Mouse (Mus musculus): ENCODE measurements around the gene Olfr461.
"Not testable (repeated sequence)": the region's sequence is repeated elsewhere in the genome, so short reads cannot be mapped to it uniquely, and the experiment has no call there.

Olfr461 gene

DNA sequence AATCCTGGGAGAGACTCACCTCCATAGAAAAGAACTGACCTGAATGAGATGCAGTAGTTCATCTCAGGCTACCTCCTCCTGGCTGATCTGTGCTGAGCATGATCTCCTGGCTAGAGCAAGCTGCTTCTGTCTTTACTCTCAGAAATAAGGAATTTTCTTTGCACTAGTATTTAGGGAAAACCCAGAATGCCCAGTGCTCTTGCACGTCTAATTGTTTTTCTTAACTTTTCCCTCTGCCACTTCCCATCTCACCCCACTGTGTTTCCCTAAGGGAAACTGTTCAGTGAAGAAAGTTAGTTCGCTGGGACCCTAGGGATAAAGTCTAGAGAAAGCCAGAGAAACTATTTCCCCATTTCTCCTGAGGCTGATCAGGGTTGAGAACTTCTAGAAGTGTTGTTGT is at the start of gene Olfr461:
Gene Olfr461 (minus strand): TSS at position 101 of the 400 bp plus-strand sequence.
- no peaks in the 10 kb centered on the region for H3K36me3 ChIP-seq (ENCODE audit: control insufficient read depth, insufficient read depth, low read length, poor library complexity, severe bottlenecking)
- no peak for DNase-seq (ENCODE audit: low read depth, low spot score)
- no peaks in the 10 kb centered on the region for H3K27me3 ChIP-seq (ENCODE audit: control insufficient read depth, insufficient read depth, low read length, poor library complexity, severe bottlenecking)

DNA sequence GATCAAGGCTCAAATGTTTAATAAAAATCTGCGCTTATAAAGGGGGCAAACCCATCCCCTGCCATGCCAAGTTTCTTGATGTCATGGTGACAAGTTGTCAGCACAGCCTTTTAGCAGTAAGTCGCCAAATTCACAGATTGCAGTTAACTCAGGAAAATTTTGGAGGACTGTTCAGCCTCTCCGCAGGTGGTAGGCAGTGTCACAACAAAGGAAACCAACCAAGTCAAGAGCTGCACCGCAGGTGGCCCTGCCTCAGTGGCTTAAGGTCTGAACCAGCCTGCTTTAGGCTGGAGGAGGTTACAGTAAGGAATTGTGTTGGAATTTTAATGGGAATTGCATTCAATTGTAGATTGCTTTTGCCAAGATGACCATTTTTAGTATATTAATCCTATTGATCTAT is 43.7 kb upstream of the Olfr461 start:
- H3K27me3 ChIP-seq (ENCODE audit: control insufficient read depth, insufficient read depth, low read length, poor library complexity, severe bottlenecking); H3K36me3 ChIP-seq (ENCODE audit: control insufficient read depth, insufficient read depth, low read length, poor library complexity, severe bottlenecking); DNase-seq (ENCODE audit: low read depth, low spot score): not testable (repeated sequence)

DNA sequence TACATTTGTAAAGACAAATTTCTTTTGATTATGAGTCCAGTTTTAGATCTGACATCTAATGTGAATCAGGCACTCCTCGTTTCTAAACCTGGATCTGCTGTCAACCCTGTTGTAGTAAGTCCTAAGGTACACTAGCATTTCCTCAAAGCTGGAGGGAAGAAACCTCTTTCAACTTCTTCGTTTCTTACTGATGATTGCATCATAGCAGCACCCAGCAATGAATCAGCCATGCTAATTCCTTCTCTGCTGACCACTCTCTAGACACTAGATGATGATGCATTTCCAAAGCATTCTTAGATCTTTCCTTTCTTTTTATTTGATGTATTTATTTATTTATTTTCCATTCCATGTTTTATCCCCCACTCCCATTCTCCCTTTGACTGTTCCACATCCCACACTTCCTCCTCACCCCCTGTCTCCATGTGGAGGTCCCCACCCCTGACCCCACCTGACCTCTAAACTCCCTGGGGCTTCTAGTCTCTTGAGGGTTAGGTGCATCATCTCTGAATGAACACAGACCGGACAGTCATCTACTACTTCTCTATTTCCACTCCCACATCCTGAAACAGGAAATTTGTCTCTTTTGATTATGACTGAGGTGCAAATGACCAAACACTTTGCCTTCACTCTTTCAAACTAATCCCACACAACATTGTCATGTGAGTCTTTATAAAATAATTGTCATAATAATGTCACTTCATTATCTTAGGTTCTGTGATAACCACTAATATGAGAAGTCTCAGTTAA is 40.1 kb upstream of the Olfr461 start:
- DNase-seq (ENCODE audit: low read depth, low spot score) = no peak
- H3K36me3 ChIP-seq (ENCODE audit: control insufficient read depth, insufficient read depth, low read length, poor library complexity, severe bottlenecking) = no peaks in the 10 kb centered on the region
- H3K27me3 ChIP-seq (ENCODE audit: control insufficient read depth, insufficient read depth, low read length, poor library complexity, severe bottlenecking) = no peaks in the 10 kb centered on the region

DNA sequence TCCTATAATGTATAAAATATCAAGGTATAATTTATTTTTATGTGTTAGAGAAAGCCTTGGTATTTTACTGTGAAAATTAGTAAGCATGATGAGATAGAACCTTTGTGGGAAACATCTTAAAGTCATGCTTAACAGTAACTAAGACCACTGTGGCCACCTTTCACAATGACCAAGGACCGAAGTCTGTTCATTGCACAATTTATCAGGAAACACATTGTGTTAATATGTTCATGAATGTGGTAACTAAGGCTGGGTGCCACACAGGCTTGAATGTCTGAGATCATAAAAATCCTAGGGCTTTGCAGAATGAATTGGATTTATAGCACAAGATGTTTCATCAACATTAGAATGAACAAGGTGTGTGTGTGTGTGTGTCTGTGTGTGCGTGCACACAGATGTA is 33.5 kb upstream of the Olfr461 start:
- no peak for DNase-seq (ENCODE audit: low read depth, low spot score)
- no peaks in the 10 kb centered on the region; the same call in 1 of the 2 replicates for H3K27me3 ChIP-seq (ENCODE audit: control insufficient read depth, insufficient read depth, low read length, poor library complexity, severe bottlenecking)
- no peaks in the 10 kb centered on the region for H3K36me3 ChIP-seq (ENCODE audit: control insufficient read depth, insufficient read depth, low read length, poor library complexity, severe bottlenecking)

DNA sequence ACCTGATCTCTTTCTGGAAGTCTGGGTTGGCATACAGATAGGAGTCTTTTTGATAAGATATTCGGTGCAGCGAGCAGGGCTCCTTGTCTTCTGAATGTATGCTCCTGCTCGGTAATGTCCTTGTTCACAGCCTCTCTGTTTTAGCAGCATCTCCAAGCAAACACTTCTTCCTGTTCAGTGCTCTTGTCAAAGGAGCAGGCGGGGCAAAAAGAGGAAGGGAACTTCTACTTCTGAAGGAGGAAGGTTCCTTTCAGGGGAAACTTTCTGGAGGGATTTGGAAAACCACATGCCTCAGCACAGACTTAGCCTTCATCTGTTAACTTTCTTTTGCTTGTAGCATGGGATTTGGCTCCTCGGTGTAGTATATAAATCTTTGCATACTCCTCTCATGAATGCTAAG is 30.8 kb upstream of the Olfr461 start, which contains the start of gene Clec5a:
Gene Clec5a (minus strand): TSS at position 177 of the 400 bp plus-strand sequence.
- H3K36me3 ChIP-seq (ENCODE audit: control insufficient read depth, insufficient read depth, low read length, poor library complexity, severe bottlenecking) = no peaks in the 10 kb centered on the region
- DNase-seq (ENCODE audit: low read depth, low spot score) = no peak
- H3K27me3 ChIP-seq (ENCODE audit: control insufficient read depth, insufficient read depth, low read length, poor library complexity, severe bottlenecking) = no peaks in the 10 kb centered on the region; the same call in 1 of the 2 replicates

DNA sequence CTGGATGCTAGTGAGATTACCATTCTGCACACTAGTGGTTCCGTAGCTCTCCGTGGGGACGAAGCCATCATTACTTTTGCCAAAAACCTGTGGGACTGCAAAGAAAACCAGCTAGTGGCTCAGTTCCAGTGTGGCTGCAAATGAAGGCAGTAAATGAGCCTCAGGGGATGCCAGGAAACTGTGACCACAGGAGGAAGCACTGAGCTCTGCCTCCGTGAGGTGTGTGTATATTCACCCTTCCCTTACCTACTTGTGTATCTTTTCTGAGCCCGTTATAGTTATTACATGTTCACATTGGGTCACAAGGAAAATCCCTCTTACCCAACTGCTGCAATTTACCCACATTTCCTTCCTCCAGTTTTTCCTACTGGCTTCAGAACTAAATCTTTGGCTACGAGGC is 29.5 kb upstream of the Olfr461 start:
- Histone ChIP-seq H3K36me3 (ENCODE audit: control insufficient read depth, insufficient read depth, low read length, poor library complexity, severe bottlenecking) (no peaks in the 10 kb centered on the region), H3K27me3 (ENCODE audit: control insufficient read depth, insufficient read depth, low read length, poor library complexity, severe bottlenecking) (no peaks in the 10 kb centered on the region; the same call in 1 of the 2 replicates)
- DNase-seq (ENCODE audit: low read depth, low spot score) = no peak

DNA sequence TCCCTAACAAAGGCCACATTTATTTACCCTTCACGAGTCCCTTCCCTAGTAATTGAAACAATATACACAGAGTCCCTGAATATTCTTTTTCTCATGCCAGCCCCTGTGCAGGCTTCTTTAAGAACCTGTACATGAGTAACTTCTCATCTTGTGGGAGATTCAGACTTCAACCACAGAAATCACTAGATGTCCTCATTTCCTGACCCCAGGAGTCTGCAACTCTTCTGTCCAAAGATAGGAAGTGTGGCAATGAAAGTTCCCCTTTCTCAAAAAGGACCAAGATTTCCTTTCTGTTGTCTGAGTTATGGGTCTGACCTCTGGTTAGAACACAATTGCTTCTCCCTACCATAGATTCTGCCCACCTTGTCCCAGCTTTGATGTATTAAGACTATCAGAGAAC is 21.5 kb upstream of the Olfr461 start:
- DNase-seq (ENCODE audit: low read depth, low spot score) = no peak
- Histone ChIP-seq H3K36me3 (ENCODE audit: control insufficient read depth, insufficient read depth, low read length, poor library complexity, severe bottlenecking) (no peaks in the 10 kb centered on the region), H3K27me3 (ENCODE audit: control insufficient read depth, insufficient read depth, low read length, poor library complexity, severe bottlenecking) (no peaks in the 10 kb centered on the region; the same call in 1 of the 2 replicates)

DNA sequence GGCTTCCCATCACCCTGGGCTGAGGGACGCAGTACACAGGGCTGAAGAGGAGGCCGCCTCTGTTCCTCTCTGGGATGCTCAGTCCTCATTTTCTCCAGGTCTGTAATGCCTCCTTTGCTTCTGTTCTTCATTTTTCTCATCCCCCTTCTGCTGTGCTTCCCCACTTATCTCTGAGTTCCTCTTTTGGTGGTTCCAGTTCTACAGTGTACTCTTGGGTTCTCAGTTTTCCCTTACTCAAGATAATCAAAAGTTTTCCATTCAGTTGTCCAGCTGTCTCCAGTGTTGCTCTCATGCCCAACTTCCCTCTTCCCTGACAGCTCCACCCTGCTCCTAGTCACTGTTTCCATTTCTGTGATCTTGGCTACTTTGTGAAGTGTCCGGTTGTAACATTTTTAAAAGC is 18.8 kb upstream of the Olfr461 start:
- no peak for DNase-seq (ENCODE audit: low read depth, low spot score)
- Histone ChIP-seq H3K27me3 (ENCODE audit: control insufficient read depth, insufficient read depth, low read length, poor library complexity, severe bottlenecking) (no peaks in the 10 kb centered on the region; the same call in 1 of the 2 replicates), H3K36me3 (ENCODE audit: control insufficient read depth, insufficient read depth, low read length, poor library complexity, severe bottlenecking) (no peaks in the 10 kb centered on the region)

DNA sequence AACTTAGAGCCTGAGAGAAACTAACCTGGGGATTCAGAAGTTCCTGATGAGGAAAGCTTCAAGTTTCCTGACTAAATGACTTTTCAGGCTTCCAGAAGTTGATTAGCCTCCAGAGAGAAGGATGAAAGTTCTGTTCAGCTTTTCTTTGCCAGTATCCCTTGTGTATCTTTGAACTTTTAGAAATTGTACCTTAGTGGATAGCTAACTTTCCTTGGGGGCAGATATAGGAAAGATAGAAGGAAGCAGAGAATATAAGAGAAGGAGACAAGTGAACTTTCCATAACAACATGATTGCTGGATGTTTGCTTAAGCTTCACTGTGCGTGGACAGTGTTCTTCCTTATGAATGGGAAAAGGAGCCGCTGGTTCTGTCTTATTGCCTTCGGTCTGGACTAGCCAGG is 14.3 kb upstream of the Olfr461 start, which contains the start of gene Olfr460:
Gene Olfr460 (plus strand): TSS at position 301 of the 400 bp plus-strand sequence.
- Histone ChIP-seq H3K36me3 (ENCODE audit: control insufficient read depth, insufficient read depth, low read length, poor library complexity, severe bottlenecking) (no peaks in the 10 kb centered on the region), H3K27me3 (ENCODE audit: control insufficient read depth, insufficient read depth, low read length, poor library complexity, severe bottlenecking) (no peaks in the 10 kb centered on the region)
- DNase-seq (ENCODE audit: low read depth, low spot score) = no peak

DNA sequence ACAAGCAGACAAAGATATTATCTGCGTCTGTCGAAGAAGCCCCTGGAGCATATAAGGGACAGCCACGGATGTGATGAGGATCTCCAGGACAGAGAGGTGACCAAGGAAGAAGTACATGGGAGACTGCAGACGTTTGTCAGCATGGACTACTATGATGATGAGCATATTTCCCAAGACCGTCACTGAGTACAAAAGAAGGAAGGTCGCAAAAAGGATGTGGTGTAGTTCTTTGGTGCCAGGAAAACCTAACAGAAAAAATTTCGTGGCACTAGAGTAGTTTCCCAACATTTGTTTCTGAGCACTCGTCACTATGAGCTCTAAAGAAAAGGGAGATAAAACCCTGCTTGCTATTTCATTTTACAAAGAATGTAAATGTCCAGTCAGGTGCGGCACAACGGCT is 10.2 kb downstream of the Olfr461 start:
- H3K27me3 ChIP-seq (ENCODE audit: control insufficient read depth, insufficient read depth, low read length, poor library complexity, severe bottlenecking) = no peaks in the 10 kb centered on the region
- H3K36me3 ChIP-seq (ENCODE audit: control insufficient read depth, insufficient read depth, low read length, poor library complexity, severe bottlenecking) = no peaks in the 10 kb centered on the region
- no peak for DNase-seq (ENCODE audit: low read depth, low spot score)

DNA sequence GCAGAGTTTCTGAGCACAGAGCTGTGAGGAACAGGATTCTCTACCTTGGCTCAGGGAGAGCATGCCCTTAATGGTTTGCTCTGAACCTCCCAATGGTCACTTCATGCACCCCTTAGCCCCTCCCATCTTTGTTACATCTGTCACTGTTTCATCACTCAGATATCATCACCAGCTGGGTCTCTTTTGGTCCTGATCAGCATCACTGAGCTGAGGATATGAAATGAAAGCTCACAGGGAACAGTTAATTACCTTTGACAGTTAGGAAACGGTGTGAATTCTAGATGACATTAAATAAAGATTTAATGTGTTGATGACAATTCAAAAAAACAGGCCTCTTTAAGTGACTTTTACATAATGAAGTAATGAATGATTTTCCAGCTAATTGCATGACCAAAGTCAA is 35.4 kb downstream of the Olfr461 start, which contains the start of gene Prss37:
Gene Prss37 (minus strand): TSS at position 101 of the 400 bp plus-strand sequence.
- no peaks in the 10 kb centered on the region for H3K27me3 ChIP-seq (ENCODE audit: control insufficient read depth, insufficient read depth, low read length, poor library complexity, severe bottlenecking)
- H3K36me3 ChIP-seq (ENCODE audit: control insufficient read depth, insufficient read depth, low read length, poor library complexity, severe bottlenecking) = no peaks in the 10 kb centered on the region
- no peak for DNase-seq (ENCODE audit: low read depth, low spot score)

DNA sequence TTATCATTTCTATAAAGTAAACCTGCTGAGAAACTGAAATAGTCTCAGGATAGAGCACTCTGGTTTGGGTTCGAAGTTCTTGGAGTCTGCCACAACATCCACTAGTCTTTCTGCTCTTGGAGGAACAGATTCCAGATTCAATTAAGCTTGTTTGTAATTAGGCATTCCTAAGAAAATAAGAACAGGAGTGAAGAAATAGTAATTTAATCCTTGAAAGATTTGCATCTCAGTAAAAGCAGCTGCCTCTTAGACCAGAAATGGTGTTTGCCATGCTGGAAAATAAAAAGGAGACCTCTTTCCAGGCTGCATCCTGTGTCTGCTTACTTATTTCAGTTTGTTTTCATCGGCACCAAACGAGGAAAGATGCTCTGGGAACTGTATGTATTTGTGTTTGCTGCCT is 61.6 kb downstream of the Olfr461 start, which contains the start of gene Tas2r108:
Gene Tas2r108 (plus strand): TSS at position 301 of the 400 bp plus-strand sequence.
- DNase-seq (ENCODE audit: low read depth, low spot score) = no peak
- H3K27me3 ChIP-seq (ENCODE audit: control insufficient read depth, insufficient read depth, low read length, poor library complexity, severe bottlenecking) = no peaks in the 10 kb centered on the region
- no peaks in the 10 kb centered on the region for H3K36me3 ChIP-seq (ENCODE audit: control insufficient read depth, insufficient read depth, low read length, poor library complexity, severe bottlenecking)

All from splenic B cell, adult 2 months (primary cell).